Mouse (Mus musculus) erythroblast, embryonic 14.5 days (primary cell): ENCODE results near the gene Utp20.

Experiments
- GATA1 ChIP-seq: IDR thresholded peaks from 2 replicates; pipeline ENCODE4 v1.6.1; 2012; ENCODE audit warnings: low read length, inconsistent platforms, mixed read lengths
- TAL1 ChIP-seq: IDR thresholded peaks from 3 replicates; pipeline ENCODE4 v1.6.1; 2012; ENCODE audit warnings: low read length, inconsistent platforms, mixed read lengths

DNA sequence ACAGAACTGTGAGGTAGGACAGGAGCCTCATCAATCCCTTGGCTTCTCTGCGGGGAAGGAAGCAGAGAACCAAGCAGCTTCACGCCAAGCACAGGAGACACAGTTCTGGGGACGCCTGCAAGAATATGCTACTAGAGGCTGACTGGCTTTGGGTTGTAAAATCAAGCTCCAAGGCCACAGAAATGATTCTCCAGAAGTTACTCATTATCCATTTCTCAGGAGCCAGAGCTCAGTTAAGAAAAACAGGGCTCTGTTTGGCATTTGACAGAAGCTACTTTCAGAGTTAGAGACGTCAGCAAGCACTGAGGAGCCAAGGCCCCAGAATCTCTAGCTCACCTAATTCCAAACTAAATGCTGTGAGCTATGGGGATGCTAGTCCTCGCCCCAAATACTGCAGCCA lies 14.9 kb downstream of the Utp20 start:
- no peak for TF ChIP-seq GATA1
- TF ChIP-seq TAL1, result no peak
